Mouse (Mus musculus) limb, embryonic 11.5 days (tissue): ENCODE measurements around the gene Adra1b. TPM values are rescaled to one million over a fixed set of nuclear protein-coding genes. Genes with fewer than 3 reads are reported as not detected.

Experiments used
- ATAC-seq: fragments of 200-750 bp; cut with Nextera tagmentation; 2 replicates; pipeline ENCODE4 v1.8.0; 2017; ENCODE audit warnings: low read depth; ENCODE audit not compliant: insufficient number of reproducible peaks, low FRiP score, low TSS enrichment
- DNase-seq: peaks from one replicate; pipeline ENCODE4 v3.0.0-alpha.2; 2015; ENCODE audit warnings: low spot score
- H3K27ac ChIP-seq: fragments of 300-500 bp; sonication (generic); replicated peaks from 2 replicates; pipeline ENCODE4 v1.5.1; 2014; ENCODE audit warnings: low read depth, mild to moderate bottlenecking, low read length
- H3K27me3 ChIP-seq: fragments of 300-500 bp; sonication (generic); 2 replicates; pipeline ENCODE4 v1.6.1; 2014; ENCODE audit warnings: mild to moderate bottlenecking, low read length, mixed read lengths; ENCODE audit not compliant: control insufficient read depth, insufficient read depth
- H3K36me3 ChIP-seq: fragments of 300-500 bp; sonication (generic); 2 replicates; pipeline ENCODE4 v1.6.1; 2014; ENCODE audit warnings: mild to moderate bottlenecking, low read length, moderate library complexity, mixed read lengths; ENCODE audit not compliant: control insufficient read depth, insufficient read depth
- H3K4me1 ChIP-seq: fragments of 300-500 bp; sonication (generic); 2 replicates; pipeline ENCODE4 v1.6.1; 2014; ENCODE audit warnings: low read length, mixed read lengths; ENCODE audit not compliant: control insufficient read depth, insufficient read depth
- H3K4me2 ChIP-seq: fragments of 300-500 bp; sonication (generic); 2 replicates; pipeline ENCODE4 v1.6.1; 2014; ENCODE audit warnings: low read depth, mild to moderate bottlenecking, moderate library complexity; ENCODE audit not compliant: severe bottlenecking
- H3K4me3 ChIP-seq: fragments of 300-500 bp; sonication (generic); 2 replicates; pipeline ENCODE4 v1.5.1; 2014; ENCODE audit warnings: low read depth, low read length
- H3K9ac ChIP-seq: fragments of 300-500 bp; sonication (generic); 2 replicates; pipeline ENCODE4 v1.6.1; 2014; ENCODE audit warnings: mild to moderate bottlenecking, low read length
- H3K9me3 ChIP-seq: fragments of 300-500 bp; sonication (generic); 2 replicates; pipeline ENCODE4 v1.6.1; 2016; ENCODE audit warnings: low read length; ENCODE audit not compliant: control insufficient read depth
- WGBS: fragments of 180-500 bp; shearing (Covaris S2); extraction: QIAGEN DNeasy Blood & Tissue Kit; methylation state at CpG from one replicate; pipeline ENCODE4 v1.1.7; 2014; 5-methylcytosine and 5-hydroxymethylcytosine counted together
- polyA plus RNA-seq: library from polyadenylated mRNA; unstranded; fragments of >200 nt; fragmentation: Nextera tagmentation; extraction: Ambion mirVana; gene quantifications from 2 replicates; pipeline ENCODE4 v1.2.1, GENCODE M21; 2014

Adra1b gene
- polyA plus RNA-seq, 1 experiment from 2014 or later = 0.08 TPM

DNA sequence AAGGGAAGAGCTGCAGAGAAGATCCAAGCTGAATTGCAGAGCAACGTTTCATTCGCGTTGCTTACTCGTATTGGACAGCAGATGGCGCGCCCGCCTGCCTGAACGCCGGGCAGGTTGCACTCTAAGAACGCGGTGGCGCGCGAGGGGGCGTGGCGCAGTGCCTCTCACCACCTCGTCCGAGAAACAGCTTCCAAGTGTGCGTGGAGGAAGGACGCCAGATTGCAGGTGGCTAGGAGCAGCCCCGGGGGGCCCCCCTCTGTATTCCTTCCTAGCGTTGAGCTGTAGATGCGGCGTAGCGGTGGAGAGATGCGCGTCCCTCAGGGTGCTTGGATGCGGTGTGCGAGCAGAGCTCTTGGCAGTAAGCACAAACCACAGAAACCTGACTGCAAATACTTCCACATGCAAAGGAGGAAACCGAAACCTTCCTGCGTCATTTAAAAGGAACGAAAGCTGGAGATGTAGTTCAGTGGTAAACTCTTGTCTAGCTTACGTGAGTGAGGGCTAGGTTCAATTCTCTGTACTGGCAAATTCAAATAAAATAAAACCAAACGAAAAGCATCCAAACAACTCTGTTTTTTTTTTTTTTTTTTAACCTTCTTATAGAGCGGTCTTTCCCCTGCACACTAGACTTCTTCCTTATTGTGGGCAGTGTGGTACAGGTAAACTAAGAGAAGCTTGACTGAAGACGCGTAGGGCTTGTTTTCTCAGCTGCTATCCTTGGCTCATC, 133.9 kb downstream of the Adra1b start:
- Histone ChIP-seq H3K4me1 (no peaks in the 10 kb centered on the region), H3K9ac (no peak overlapping the region)

DNA sequence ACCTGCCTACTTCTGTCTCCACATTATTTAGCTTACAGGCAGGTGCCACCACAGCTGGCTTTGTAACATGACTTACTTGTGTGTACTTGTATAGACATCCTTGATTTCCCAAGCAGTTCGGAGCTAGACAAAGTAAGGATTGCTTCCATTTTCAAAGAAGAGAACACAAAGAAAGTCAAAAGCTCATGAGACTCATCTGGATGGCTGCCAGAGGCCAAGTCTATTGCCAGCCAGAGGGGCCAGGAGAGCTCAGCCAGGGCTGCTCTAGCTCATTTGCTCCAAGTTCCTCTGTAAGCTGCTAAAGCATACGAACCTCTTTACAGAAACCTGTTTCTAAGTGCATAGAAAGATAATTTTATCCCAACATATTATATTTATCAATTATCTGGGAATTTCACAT, 142.6 kb downstream of the Adra1b start:
- ATAC-seq = no peak
- 64% methylated on average over 2 of the region's 2 CpGs for WGBS

More for the DNA sequence above, 133.9 kb downstream of the Adra1b start:
- Histone ChIP-seq H3K27me3 (no peaks in the 10 kb centered on the region), H3K4me2 (peak overlapping the region; percentile 60), H3K36me3 (no peaks in the 10 kb centered on the region), H3K27ac (no peak overlapping the region), H3K9me3 (no peaks in the 10 kb centered on the region), H3K4me3 (peak overlapping the region; percentile 40)
- DNase-seq (peak; percentile 91), ATAC-seq (peak; percentile 76)
- 7% methylated on average over 37 of the region's 37 CpGs for WGBS

DNA sequence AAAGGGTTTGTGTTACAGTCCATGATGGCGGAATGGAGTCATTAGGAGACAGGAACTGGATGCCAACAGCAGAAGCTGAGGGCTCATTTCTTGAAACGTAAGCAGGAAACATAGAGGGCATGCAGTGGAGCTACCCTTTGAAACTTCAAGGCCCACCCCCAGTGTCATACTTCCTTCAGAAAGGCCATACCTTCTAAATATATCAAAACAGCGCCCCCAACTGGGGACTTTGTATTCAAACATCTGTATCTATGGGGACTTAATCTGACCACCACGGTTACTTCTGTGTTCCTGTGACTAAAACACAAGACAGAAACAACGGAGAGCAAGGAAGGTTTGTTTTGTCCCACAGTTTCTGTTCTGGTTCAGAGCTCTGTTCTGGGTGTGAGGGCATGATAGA, 145.6 kb downstream of the Adra1b start:
- Histone ChIP-seq H3K4me2 (no peak overlapping the region), H3K36me3 (no peaks in the 10 kb centered on the region), H3K9me3 (no peaks in the 10 kb centered on the region), H3K27me3 (no peaks in the 10 kb centered on the region), H3K9ac (no peak overlapping the region), H3K27ac (no peak overlapping the region), H3K4me3 (no peak overlapping the region), H3K4me1 (no peaks in the 10 kb centered on the region)
- 66% methylated on average over 5 of the region's 5 CpGs for WGBS
- ATAC-seq (no peak), DNase-seq (no peak)

More for the DNA sequence above, 142.6 kb downstream of the Adra1b start:
- Histone ChIP-seq H3K9ac (no peak overlapping the region), H3K27me3 (no peaks in the 10 kb centered on the region), H3K27ac (no peak overlapping the region), H3K4me2 (no peak overlapping the region), H3K4me3 (no peak overlapping the region), H3K9me3 (no peaks in the 10 kb centered on the region), H3K4me1 (no peaks in the 10 kb centered on the region), H3K36me3 (no peaks in the 10 kb centered on the region)
- no peak for DNase-seq

DNA sequence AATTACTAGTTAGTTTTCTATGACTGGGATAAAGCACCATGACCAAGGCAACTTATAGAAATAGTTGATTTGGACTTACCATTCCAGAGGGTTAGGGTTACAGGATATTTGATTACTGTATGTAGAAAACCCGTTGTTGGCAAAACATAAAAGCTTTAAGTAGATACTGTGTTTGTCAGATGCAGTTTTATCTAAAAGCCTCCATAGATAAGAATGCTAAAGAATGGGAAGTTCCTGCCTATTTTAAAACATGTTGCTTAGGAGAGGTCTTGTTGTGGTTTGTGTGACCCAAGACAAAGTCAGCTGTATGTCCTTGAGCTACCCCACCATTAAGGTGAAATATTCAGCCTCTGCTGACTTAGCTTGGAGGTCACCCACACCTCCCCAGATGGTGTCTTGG, 146.4 kb downstream of the Adra1b start:
- ATAC-seq (no peak), DNase-seq (no peak)
- no peak overlapping the region for H3K4me3 ChIP-seq
- H3K9ac ChIP-seq = no peak overlapping the region
- H3K27ac ChIP-seq = no peak overlapping the region
- no peaks in the 10 kb centered on the region for H3K36me3 ChIP-seq
- H3K4me1 ChIP-seq = no peaks in the 10 kb centered on the region
- no peaks in the 10 kb centered on the region for H3K27me3 ChIP-seq
- WGBS = 82% methylated on average over 1 of the region's 1 CpGs
- no peaks in the 10 kb centered on the region for H3K9me3 ChIP-seq
- H3K4me2 ChIP-seq = no peak overlapping the region

DNA sequence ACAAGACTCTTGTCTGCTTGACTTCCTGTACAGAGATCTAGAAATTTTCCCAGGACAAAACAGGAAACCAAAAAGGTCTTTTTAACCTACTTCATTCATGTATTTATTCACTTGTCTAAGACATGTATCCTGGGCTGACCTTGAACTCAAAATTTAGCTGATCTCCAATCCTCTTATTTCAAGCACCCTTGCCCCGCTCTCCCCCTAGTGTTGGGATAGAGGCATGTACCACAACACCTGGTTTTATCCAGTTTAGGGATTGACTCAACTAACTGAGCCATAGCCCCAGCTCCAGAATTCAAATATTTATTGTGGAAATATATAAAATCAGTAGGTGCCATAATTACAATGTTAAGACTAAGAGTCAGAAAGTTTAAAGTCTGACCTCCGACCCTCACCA, 149.5 kb downstream of the Adra1b start:
- no peak overlapping the region for H3K27ac ChIP-seq

DNA sequence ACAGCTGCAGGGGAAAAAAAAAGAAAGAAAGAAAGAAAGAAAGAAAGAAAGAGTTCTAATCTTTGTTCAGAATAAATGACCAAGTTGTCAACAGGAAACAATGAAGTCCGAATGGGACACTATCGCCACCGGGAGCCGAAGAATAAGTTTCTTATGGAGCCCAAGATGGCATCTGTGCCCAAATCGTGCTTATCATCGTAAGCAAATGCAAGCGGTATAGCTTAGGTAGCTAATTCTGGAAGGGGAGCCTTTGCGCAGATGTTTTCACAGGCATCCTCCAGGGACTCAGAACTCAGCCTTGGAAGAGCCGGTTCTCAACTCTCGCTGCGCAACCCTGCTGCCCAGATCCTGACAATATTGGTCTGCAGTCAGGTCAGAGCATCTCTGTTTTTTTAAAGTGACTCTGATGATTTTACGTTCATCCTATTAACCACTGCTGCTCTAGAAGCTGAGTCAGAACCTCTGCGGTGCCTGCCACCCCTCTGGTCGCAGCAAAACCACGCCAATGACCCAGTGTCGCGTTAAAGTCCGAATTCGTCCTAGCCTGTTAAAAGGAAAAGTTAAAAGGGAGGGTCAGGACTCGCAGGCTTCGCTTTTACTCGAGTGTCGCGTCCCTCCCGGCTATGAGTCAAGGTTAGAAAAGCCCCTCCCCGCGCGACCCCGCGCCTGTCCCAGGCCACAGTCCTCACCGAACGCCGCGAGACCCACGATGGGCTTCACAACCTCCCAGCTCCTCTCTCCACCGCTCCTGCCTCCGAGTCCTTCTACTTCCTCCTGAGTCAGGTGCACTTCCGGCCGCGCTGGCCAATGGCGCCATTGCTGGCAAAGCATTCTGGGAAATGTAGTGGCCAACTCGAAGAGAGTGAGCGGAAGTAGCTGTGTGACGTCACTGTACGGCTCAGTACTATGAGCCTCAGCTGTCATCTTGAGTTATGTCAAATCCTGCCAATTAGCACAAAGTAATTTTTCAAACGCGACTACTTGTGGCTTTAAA, 153.5 kb downstream of the Adra1b start, which contains the start of gene Ttc1:
TSS of gene Ttc1 (minus strand) at position 776 of the 994 bp plus-strand sequence.
- peak; percentile 99 for ATAC-seq
- WGBS = 6% methylated on average over 47 of the region's 47 CpGs
- H3K36me3 ChIP-seq = peaks cover 3% of the 10 kb centered on the region
- peak within 1 kb of the TSS; percentile 72 for H3K4me2 ChIP-seq
- H3K27ac ChIP-seq = no peak within 1 kb of the TSS
- H3K4me1 ChIP-seq = 0 out of 2 replicates have a peak, but pooled peaks cover 3% of the 10 kb centered on the region
- DNase-seq = peak; percentile 96
- peak within 1 kb of the TSS; percentile 73 for H3K9ac ChIP-seq
- no peaks in the 10 kb centered on the region for H3K9me3 ChIP-seq
- H3K27me3 ChIP-seq = no peaks in the 10 kb centered on the region
- peak within 1 kb of the TSS; percentile 85 for H3K4me3 ChIP-seq

More for the DNA sequence above, 149.5 kb downstream of the Adra1b start:
- Histone ChIP-seq H3K4me3 (no peak overlapping the region), H3K9me3 (no peaks in the 10 kb centered on the region), H3K9ac (no peak overlapping the region), H3K36me3 (no peaks in the 10 kb centered on the region), H3K4me1 (0 out of 2 replicates have a peak, but pooled peaks cover 3% of the 10 kb centered on the region), H3K4me2 (no peak overlapping the region), H3K27me3 (no peaks in the 10 kb centered on the region)
- no peak for ATAC-seq
- no peak for DNase-seq
- WGBS = 63% methylated on average over 2 of the region's 2 CpGs

DNA sequence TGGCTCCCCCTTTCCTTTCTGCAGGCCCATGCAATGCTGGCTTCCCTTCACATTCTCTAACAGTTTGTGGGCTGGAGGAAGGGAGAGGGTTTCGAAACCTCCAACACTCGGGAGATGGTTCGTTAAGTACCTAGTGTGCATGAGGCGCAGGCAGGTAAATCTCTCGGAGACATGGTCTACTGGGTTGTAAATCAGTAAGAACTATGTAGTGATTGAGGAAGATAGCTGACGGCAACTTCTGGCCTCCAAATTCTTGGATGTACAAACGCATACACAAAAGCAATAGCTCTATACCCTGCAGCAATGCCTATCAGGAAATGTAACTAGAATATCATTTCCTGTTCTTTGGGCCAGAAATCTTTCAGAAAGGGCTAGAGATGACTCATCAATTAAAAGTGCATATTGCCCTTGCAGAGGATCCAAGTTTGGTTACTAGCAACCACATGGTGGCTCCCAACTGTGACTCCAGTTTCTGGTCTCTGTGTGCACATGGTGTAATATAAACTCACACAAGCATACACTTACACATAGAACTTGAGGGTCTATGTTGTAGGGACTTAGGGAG, 172.2 kb downstream of the Adra1b start:
- no peak overlapping the region for H3K9ac ChIP-seq
- H3K36me3 ChIP-seq = peaks cover 11% of the 10 kb centered on the region; the same call in 1 of the 2 replicates
- WGBS = 85% methylated on average over 7 of the region's 7 CpGs
- no peaks in the 10 kb centered on the region for H3K27me3 ChIP-seq
- H3K4me3 ChIP-seq = no peak overlapping the region
- H3K27ac ChIP-seq = no peak overlapping the region
- no peaks in the 10 kb centered on the region for H3K4me1 ChIP-seq
- ATAC-seq = no peak
- H3K4me2 ChIP-seq = no peak overlapping the region
- no peaks in the 10 kb centered on the region for H3K9me3 ChIP-seq
- DNase-seq = no peak

DNA sequence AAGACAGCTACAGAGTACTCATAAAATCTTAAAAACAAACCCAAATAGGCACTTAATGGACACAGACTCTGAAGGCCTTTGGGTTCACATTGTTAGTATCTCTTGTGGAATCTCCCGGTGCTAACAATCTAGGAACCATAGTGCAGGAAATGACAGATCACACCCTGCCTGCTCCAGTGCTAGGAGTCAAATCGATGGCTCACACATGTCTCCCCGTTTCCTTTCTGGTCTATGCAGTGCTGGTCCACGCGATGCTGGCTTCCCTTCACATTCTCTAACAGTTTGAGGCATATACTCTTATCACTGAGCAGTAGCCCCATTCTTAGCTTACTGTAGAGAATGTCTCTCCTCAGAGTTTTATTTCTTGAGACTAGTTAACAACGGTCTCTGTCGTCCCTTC, 173.2 kb downstream of the Adra1b start:
- Histone ChIP-seq H3K27ac (no peak overlapping the region), H3K4me2 (no peak overlapping the region), H3K9ac (no peak overlapping the region), H3K36me3 (peaks cover 7% of the 10 kb centered on the region; the same call in 1 of the 2 replicates), H3K4me3 (no peak overlapping the region), H3K4me1 (no peaks in the 10 kb centered on the region), H3K27me3 (no peaks in the 10 kb centered on the region), H3K9me3 (no peaks in the 10 kb centered on the region)
- WGBS = 83% methylated on average over 7 of the region's 7 CpGs
- no peak for ATAC-seq
- no peak for DNase-seq
